Mouse (Mus musculus) megakaryocyte progenitor cell, adult 5-6 weeks (primary cell): ENCODE results near the gene Tinf2. TPM values are rescaled to one million over a fixed set of nuclear protein-coding genes. Genes with fewer than 3 reads are reported as not detected.
A peak's percentile ranks its signal among the peaks of the same experiment; 100 is the strongest.

Experiments
- ATAC-seq: replicated peaks from 2 replicates; pipeline ENCODE4 v1.8.0; 2016; ENCODE audit warnings: mild to moderate bottlenecking, moderate TSS enrichment, inconsistent platforms; ENCODE audit not compliant: poor library complexity
- total RNA-seq, 2 experiments: library from RNA; stranded (forward) in 1 of 2; stranded (reverse) in 1 of 2; fragments of 157-497, 149-512 nt in 1 of 2; fragments of 200-1000 nt in 1 of 2; gene quantifications; 2 replicates each; pipeline versions ENCODE4 v1.2.3 to v1.2.4; 2015 to 2017

Tinf2 gene
- total RNA-seq, 2 experiments from 2014 or later: 17.7 to 23.1 TPM

DNA sequence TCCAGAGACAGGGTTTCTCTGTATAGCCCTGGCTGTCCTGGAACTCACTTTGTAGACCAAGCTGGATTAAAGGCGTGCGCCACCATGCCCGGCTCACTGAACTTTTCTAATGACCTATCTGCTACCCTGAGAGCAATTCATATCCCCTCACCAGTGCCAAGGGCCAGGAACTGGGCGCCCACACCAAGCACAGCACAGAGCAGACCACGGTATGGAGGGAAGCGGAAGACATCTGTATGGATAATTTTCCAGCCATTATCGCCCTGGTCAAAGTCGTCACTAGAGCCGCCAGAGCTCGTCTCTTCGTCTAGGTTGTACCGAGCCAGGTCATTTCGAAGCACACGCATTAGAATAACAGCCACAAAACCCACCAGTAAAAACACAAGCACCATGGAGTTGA lies 40.8 kb downstream of the Tinf2 start:
- no peak for ATAC-seq

DNA sequence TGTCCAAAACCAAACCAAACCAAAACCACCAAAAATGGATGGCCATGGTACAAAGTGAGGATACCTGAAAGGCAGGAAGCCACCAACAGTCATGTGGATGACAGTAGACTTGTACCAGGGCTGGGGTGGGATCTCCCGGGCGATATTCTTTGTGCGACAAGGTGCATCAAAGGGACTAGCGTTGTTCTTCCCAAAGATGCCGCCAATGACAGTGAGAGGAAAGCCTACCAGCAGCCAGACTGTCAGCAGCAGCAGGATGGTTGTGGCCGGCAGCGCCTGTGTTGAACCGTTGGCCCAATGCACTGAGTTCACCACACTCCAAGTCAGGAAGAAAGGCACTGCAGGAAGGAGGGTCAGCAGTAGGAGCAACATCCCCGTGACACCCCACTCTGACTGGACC lies 43.8 kb downstream of the Tinf2 start, which contains the start of gene Gm49378:
Gene Gm49378, minus strand, starts transcription at position 101 of the 400 bp plus-strand sequence.
- ATAC-seq: no peak

DNA sequence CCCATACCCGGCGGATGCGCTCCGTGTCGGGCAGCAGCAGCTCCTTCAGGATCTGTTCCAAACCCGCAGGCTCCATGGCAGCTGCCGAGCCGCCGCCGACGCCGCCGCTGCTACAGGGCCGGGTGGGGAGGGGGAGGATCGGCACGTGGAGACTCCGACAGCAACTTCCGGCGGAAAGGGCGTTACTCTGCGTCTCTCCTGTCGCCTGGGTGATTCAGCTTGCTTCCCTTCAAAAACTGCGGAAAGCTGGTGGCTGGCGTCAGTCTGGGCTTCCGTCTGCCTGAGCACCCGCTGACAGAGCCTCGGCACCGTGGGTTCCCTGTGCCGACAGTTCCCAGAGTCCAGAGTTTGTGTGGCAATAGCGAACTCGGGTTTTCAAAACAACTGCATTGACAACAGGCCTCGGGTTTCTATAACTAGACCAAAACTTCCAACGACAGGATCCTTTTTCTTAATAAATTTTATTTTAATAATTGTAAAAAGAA lies 46.1 kb downstream of the Tinf2 start, which contains the start of gene Ipo4:
Gene Ipo4, minus strand, starts transcription at position 435 of the 485 bp plus-strand sequence.
- ATAC-seq: peak; percentile 98

DNA sequence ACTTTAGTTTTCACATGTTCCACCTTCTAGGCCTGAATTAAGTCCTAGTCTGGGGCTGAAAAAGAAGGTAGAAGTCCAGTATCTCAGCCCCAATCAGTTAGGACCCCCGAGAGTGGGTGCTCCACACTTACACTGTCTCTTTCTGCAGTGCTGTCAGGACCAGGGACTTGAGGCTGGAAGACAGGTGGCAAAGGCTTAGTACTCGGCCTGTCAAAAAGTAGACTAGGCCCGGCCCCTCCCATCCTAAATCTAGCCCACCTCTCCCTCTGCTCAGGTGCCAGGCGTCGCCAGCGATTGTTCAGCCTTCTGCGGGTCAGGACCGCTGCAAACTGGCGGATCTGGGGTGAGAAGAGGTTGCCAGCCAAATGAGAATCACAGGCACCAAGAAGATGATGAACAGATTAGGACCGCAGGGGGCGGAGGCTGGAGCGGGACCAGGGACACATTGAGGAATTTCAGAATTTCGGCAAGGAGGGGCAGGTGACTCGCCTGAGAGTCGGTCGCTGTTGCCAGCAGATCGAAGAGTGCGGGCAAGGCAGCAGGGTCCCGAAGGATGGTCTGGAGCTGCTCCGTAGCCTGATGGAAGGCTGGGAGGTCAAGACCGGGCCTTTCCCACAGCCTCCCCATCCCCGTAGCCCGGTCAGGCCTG lies 46.6 kb downstream of the Tinf2 start:
- ATAC-seq: peak; percentile 33

DNA sequence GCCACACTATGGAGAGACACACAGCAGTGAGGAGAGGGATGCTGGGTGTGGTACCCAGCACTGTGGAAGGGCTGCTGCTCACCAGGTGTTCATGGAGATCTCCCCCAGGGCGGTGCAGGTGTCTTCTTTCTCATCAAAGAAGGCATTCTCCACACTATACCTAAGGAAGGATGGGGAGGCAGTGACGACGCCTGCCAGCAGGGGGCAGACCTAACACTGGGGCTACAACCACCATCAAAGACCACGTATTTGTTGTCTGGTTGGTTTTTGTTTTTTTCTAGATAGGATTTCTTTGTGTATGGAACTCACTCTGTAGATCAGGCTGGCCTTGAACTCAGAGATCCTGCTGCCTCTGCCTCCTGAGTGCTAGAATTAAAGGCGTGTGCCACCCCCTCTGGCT lies 52.3 kb downstream of the Tinf2 start:
- ATAC-seq: peak; percentile 83

DNA sequence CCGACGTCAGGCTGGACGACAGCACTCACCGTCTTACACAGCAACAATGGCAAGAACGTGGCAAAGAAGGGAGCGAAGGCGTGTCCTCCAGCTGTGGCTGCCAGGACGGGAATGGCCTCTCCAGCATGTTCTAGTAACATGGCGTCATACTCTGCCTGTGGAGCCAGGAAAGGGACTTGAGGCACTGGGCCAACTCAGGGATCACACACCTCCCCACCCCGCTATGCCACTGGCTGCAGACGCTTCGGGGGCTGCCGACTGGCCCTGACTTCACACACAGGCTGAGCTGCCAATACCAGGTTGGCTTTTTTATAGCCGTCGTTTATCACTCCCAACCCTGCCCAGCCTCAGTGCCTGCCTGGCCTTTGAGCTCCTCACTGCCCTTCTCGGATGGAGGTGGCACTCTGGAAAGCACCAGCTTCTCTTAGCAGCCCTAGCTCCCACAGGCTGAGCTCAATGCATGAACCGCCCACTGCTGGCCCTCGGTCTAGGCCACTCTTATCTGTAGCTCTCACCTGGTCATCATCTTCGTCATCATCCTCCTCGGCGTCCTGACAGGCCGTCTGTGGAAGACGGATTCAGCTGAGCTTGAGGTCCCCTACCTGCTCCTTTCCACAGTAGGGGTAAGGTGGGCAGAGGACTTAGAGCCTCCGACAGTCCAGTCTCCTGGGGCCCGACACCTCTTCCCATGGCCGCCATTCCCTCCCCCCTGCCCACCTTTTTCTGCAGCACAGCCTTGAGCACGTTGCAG lies 53.4 kb downstream of the Tinf2 start:
- no peak for ATAC-seq

Other genes starting within 250 kb of the Tinf2 start
Only the 30 nearest of the 35 such genes appear.
- gene Cpne6, start 171.4 kb downstream of the Tinf2 start, total RNA-seq (2015): not detected in 2 replicates
- not detected in 2 replicates for gene Cpne6, start 171.4 kb downstream of the Tinf2 start, total RNA-seq (2017)
- gene Nrl, start 156.8 kb downstream of the Tinf2 start, total RNA-seq (2015): not detected in 2 replicates
- not detected in 2 replicates for gene Nrl, start 156.8 kb downstream of the Tinf2 start, total RNA-seq (2017)
- gene Pck2, start 141.6 kb downstream of the Tinf2 start, total RNA-seq (2015): 17.6 and 18.9 TPM in 2 replicates
- 32.5 and 44.3 TPM in 2 replicates for gene Pck2, start 141.6 kb downstream of the Tinf2 start, total RNA-seq (2017)
- gene Dcaf11, start 121.8 kb downstream of the Tinf2 start, total RNA-seq (2015): 32.6 and 45.9 TPM in 2 replicates
- 61.1 and 69.1 TPM in 2 replicates for gene Dcaf11, start 121.8 kb downstream of the Tinf2 start, total RNA-seq (2017)
- gene A730061H03Rik, start 121.4 kb downstream of the Tinf2 start, total RNA-seq (2015): 1.5 and 4.6 TPM in 2 replicates
- gene A730061H03Rik, start 121.4 kb downstream of the Tinf2 start, total RNA-seq (2017): 3.3 and 8.2 TPM in 2 replicates
- 0.81 TPM in 1 of 2 replicates, not detected in the other for gene Fitm1, start 106.2 kb downstream of the Tinf2 start, total RNA-seq (2015)
- gene Fitm1, start 106.2 kb downstream of the Tinf2 start, total RNA-seq (2017): 0.20 and 1.00 TPM in 2 replicates
- 899 and 931 TPM in 2 replicates for gene Psme1, start 103.7 kb downstream of the Tinf2 start, total RNA-seq (2015)
- gene Psme1, start 103.7 kb downstream of the Tinf2 start, total RNA-seq (2017): 334 and 421 TPM in 2 replicates
- 5.1 and 5.5 TPM in 2 replicates for gene Emc9, start 96.5 kb downstream of the Tinf2 start, total RNA-seq (2015)
- 6.9 and 9.7 TPM in 2 replicates for gene Emc9, start 96.5 kb downstream of the Tinf2 start, total RNA-seq (2017)
- gene Psme2, start 90.7 kb downstream of the Tinf2 start, total RNA-seq (2015): 374 and 388 TPM in 2 replicates
- gene Psme2, start 90.7 kb downstream of the Tinf2 start, total RNA-seq (2017): 269 and 370 TPM in 2 replicates
- gene Rnf31, start 90.1 kb downstream of the Tinf2 start, total RNA-seq (2015): 23.5 and 34.4 TPM in 2 replicates
- gene Rnf31, start 90.1 kb downstream of the Tinf2 start, total RNA-seq (2017): 10.5 and 11.3 TPM in 2 replicates
- gene Irf9, start 78.2 kb downstream of the Tinf2 start, total RNA-seq (2015): 20.6 and 24.8 TPM in 2 replicates
- 28.2 and 31.3 TPM in 2 replicates for gene Irf9, start 78.2 kb downstream of the Tinf2 start, total RNA-seq (2017)
- 3.5 and 9.5 TPM in 2 replicates for gene Rec8, start 63.8 kb downstream of the Tinf2 start, total RNA-seq (2015)
- gene Rec8, start 63.8 kb downstream of the Tinf2 start, total RNA-seq (2017): 0.87 and 4.6 TPM in 2 replicates
- gene Ipo4, start 45.9 kb downstream of the Tinf2 start, total RNA-seq (2015): 28.3 and 31.0 TPM in 2 replicates
- 12.6 and 19.2 TPM in 2 replicates for gene Ipo4, start 45.9 kb downstream of the Tinf2 start, total RNA-seq (2017)
- 6.7 and 8.5 TPM in 2 replicates for gene Gm49378, start 43.9 kb downstream of the Tinf2 start, total RNA-seq (2015)
- 1.5 and 4.9 TPM in 2 replicates for gene Gm49378, start 43.9 kb downstream of the Tinf2 start, total RNA-seq (2017)
- gene Tm9sf1, start 38.0 kb downstream of the Tinf2 start, total RNA-seq (2015): 35.8 and 39.1 TPM in 2 replicates
- 47.3 and 56.1 TPM in 2 replicates for gene Tm9sf1, start 38.0 kb downstream of the Tinf2 start, total RNA-seq (2017)
- gene Tssk4, start 31.6 kb downstream of the Tinf2 start, total RNA-seq (2015): 0.37 and 0.62 TPM in 2 replicates
- 0.08 and 0.88 TPM in 2 replicates for gene Tssk4, start 31.6 kb downstream of the Tinf2 start, total RNA-seq (2017)
- gene Mdp1, start 21.3 kb downstream of the Tinf2 start, total RNA-seq (2015): 19.3 and 21.4 TPM in 2 replicates
- 21.7 and 22.4 TPM in 2 replicates for gene Mdp1, start 21.3 kb downstream of the Tinf2 start, total RNA-seq (2017)
- gene Gmpr2, start 9.9 kb downstream of the Tinf2 start, total RNA-seq (2015): 29.4 and 36.0 TPM in 2 replicates
- 38.1 and 39.5 TPM in 2 replicates for gene Gmpr2, start 9.9 kb downstream of the Tinf2 start, total RNA-seq (2017)
- gene Nedd8, start 9.7 kb downstream of the Tinf2 start, total RNA-seq (2015): 491 and 506 TPM in 2 replicates
- 258 and 288 TPM in 2 replicates for gene Nedd8, start 9.7 kb downstream of the Tinf2 start, total RNA-seq (2017)
- gene Tgm1, start 32.1 kb upstream of the Tinf2 start, total RNA-seq (2015): 0.35 and 0.61 TPM in 2 replicates
- 0.20 and 1.1 TPM in 2 replicates for gene Tgm1, start 32.1 kb upstream of the Tinf2 start, total RNA-seq (2017)
- 8.7 and 14.0 TPM in 2 replicates for gene Rabggta, start 40.4 kb upstream of the Tinf2 start, total RNA-seq (2015)
- 12.6 and 14.0 TPM in 2 replicates for gene Rabggta, start 40.4 kb upstream of the Tinf2 start, total RNA-seq (2017)
- 45.7 and 50.9 TPM in 2 replicates for gene Dhrs1, start 63.9 kb upstream of the Tinf2 start, total RNA-seq (2015)
- gene Dhrs1, start 63.9 kb upstream of the Tinf2 start, total RNA-seq (2017): 11.5 and 30.2 TPM in 2 replicates
- gene Nop9, start 63.9 kb upstream of the Tinf2 start, total RNA-seq (2015): 25.6 and 26.5 TPM in 2 replicates
- gene Nop9, start 63.9 kb upstream of the Tinf2 start, total RNA-seq (2017): 27.8 and 32.2 TPM in 2 replicates
- gene Cideb, start 76.6 kb upstream of the Tinf2 start, total RNA-seq (2015): 0.20 and 0.77 TPM in 2 replicates
- 0.51 TPM in 1 of 2 replicates, not detected in the other for gene Cideb, start 76.6 kb upstream of the Tinf2 start, total RNA-seq (2017)
- gene Ltb4r2, start 79.6 kb upstream of the Tinf2 start, total RNA-seq (2015): 0.39 and 0.44 TPM in 2 replicates
- 0.47 and 0.62 TPM in 2 replicates for gene Ltb4r2, start 79.6 kb upstream of the Tinf2 start, total RNA-seq (2017)
- gene Ltb4r1, start 84.1 kb upstream of the Tinf2 start, total RNA-seq (2015): 18.5 and 19.9 TPM in 2 replicates
- 31.4 and 42.4 TPM in 2 replicates for gene Ltb4r1, start 84.1 kb upstream of the Tinf2 start, total RNA-seq (2017)
- gene Adcy4, start 102.3 kb upstream of the Tinf2 start, total RNA-seq (2015): 0.05 TPM in 1 of 2 replicates, not detected in the other
- gene Adcy4, start 102.3 kb upstream of the Tinf2 start, total RNA-seq (2017): not detected in 2 replicates
- gene Ripk3, start 107.0 kb upstream of the Tinf2 start, total RNA-seq (2015): 116 and 152 TPM in 2 replicates
- 25.3 and 49.9 TPM in 2 replicates for gene Ripk3, start 107.0 kb upstream of the Tinf2 start, total RNA-seq (2017)
- gene Nfatc4, start 141.3 kb upstream of the Tinf2 start, total RNA-seq (2015): not detected in 2 replicates
- gene Nfatc4, start 141.3 kb upstream of the Tinf2 start, total RNA-seq (2017): not detected in 2 replicates
- 2.8 and 3.9 TPM in 2 replicates for gene Nynrin, start 172.2 kb upstream of the Tinf2 start, total RNA-seq (2015)
- gene Nynrin, start 172.2 kb upstream of the Tinf2 start, total RNA-seq (2017): 1.9 and 2.7 TPM in 2 replicates